Mouse (Mus musculus): ENCODE results near the gene Aimp1.

DNA sequence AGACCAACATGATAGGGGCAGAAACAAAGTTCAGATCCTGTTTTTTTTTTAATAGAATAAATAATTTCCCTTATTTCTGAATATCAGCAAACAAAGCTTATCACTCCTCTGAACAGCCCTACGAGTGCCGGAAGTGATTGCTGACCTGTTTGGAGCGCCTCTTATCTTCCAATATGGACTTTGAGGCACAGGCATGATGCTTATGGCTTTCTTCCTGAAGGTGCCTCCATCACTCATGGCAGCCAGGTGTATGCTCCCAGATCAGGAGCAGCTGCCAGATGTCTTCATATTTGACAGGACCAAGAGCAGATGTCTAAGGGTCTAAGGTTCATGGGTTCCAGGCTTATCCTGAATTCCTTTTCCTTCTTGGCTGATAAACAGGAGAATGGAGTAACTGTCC, 47.1 kb downstream of the Aimp1 start:
- TF ChIP-seq CTCF (IDR thresholded peaks at IDR 0.05; ENCODE audit: low read depth, low read length) (no peak), POLR2A (IDR thresholded peaks at IDR 0.05; ENCODE audit: extremely low read depth, insufficient read depth, low read length) (no peak)
